Comparison of ENCODE assay signal across 16 mouse cellular contexts in genomic region chr5:131801924-131802323, GRCm38 (mm10).
DNase-seq lines count a peak whose midpoint lies in the region; ATAC-seq and TF ChIP-seq lines count a peak whose summit lies in the region.
"Had no signal": no experiment of that assay in that cellular context is flagged by ENCODE, and none has a peak within 500 bp of the region (broad histone marks: within the 10 kb centered on the region; RNA-seq: fewer than 3 reads in every experiment).

No protein-coding gene starts in this region.

- H3K4me3 ChIP-seq in limb, embryonic 12.5 days (replicated peaks) = no peak overlapping the region
- H3K4me3 ChIP-seq in limb, embryonic 10.5 days = no peak overlapping the region
- H3K4me3 ChIP-seq in forebrain, postnatal 0 days (ENCODE audit: low read depth, low read length) = no peak overlapping the region
- no peak overlapping the region for H3K4me3 ChIP-seq in hindbrain, embryonic 16.5 days (ENCODE audit: low read length)
- H3K4me3 ChIP-seq in neural tube, embryonic 14.5 days (ENCODE audit: low read depth, low read length) = no peak overlapping the region
- H3K4me3 ChIP-seq: lung, embryonic 15.5 days; myocyte had no signal

- no peaks in the 10 kb centered on the region for H3K27me3 ChIP-seq in limb, embryonic 12.5 days
- H3K27me3 ChIP-seq in limb, embryonic 10.5 days (ENCODE audit: low read depth, poor library complexity, severe bottlenecking) = peaks cover 11% of the 10 kb centered on the region
- no peaks in the 10 kb centered on the region for H3K27me3 ChIP-seq in forebrain, postnatal 0 days (ENCODE audit: insufficient read depth, low read length)
- H3K27me3 ChIP-seq in hindbrain, embryonic 16.5 days (replicated peaks; ENCODE audit: control insufficient read depth, insufficient read depth, low read length) = no peaks in the 10 kb centered on the region; the same call in 1 of the 2 replicates
- no peaks in the 10 kb centered on the region for H3K27me3 ChIP-seq in neural tube, embryonic 14.5 days (ENCODE audit: control insufficient read depth, insufficient read depth, low read length)
- H3K27me3 ChIP-seq: lung, embryonic 15.5 days had no signal

- 63% methylated on average over 6 of the region's 6 CpGs for WGBS in limb, embryonic 12.5 days
- 74% methylated on average over 6 of the region's 6 CpGs for WGBS in limb, embryonic 10.5 days
- 28% methylated on average over 6 of the region's 6 CpGs for WGBS in forebrain, postnatal 0 days
- 34% methylated on average over 6 of the region's 6 CpGs for WGBS in hindbrain, embryonic 16.5 days
- WGBS in neural tube, embryonic 14.5 days = 33% methylated on average over 6 of the region's 6 CpGs

- 0 out of 2 replicates have a peak overlapping the region, but pooled peaks have one; percentile 29 for H3K27ac ChIP-seq in limb, embryonic 12.5 days
- H3K27ac ChIP-seq in limb, embryonic 10.5 days = no peak overlapping the region
- H3K27ac ChIP-seq in forebrain, postnatal 0 days (ENCODE audit: low read depth, low read length) = peak overlapping the region; percentile 36; the same call in 1 of the 2 replicates
- peak overlapping the region; percentile 2; the same call in 1 of the 2 replicates for H3K27ac ChIP-seq in hindbrain, embryonic 16.5 days (ENCODE audit: low read depth, low read length)
- peak overlapping the region; percentile 22; the same call in 1 of the 2 replicates for H3K27ac ChIP-seq in neural tube, embryonic 14.5 days (ENCODE audit: low read depth, low read length)
- H3K27ac ChIP-seq: lung, embryonic 15.5 days had no signal

- TF ChIP-seq CTCF in forebrain, postnatal 0 days (IDR thresholded peaks at IDR 0.05; ENCODE audit: low read depth) = no peak

- no peaks in the 10 kb centered on the region for H3K9me3 ChIP-seq in limb, embryonic 12.5 days
- no peaks in the 10 kb centered on the region for H3K9me3 ChIP-seq in limb, embryonic 10.5 days (replicated peaks)
- H3K9me3 ChIP-seq in forebrain, postnatal 0 days (ENCODE audit: low read length) = no peaks in the 10 kb centered on the region
- no peaks in the 10 kb centered on the region for H3K9me3 ChIP-seq in hindbrain, embryonic 16.5 days (ENCODE audit: control insufficient read depth, low read length)
- H3K9me3 ChIP-seq in neural tube, embryonic 14.5 days (ENCODE audit: control insufficient read depth, low read length) = no peaks in the 10 kb centered on the region
- H3K9me3 ChIP-seq: lung, embryonic 15.5 days had no signal

- H3K36me3 ChIP-seq in limb, embryonic 12.5 days = no peaks in the 10 kb centered on the region
- no peaks in the 10 kb centered on the region for H3K36me3 ChIP-seq in limb, embryonic 10.5 days
- no peaks in the 10 kb centered on the region for H3K36me3 ChIP-seq in forebrain, postnatal 0 days (ENCODE audit: insufficient read depth)
- H3K36me3 ChIP-seq in hindbrain, embryonic 16.5 days (ENCODE audit: control insufficient read depth, insufficient read depth, low read length) = no peaks in the 10 kb centered on the region
- H3K36me3 ChIP-seq in neural tube, embryonic 14.5 days (ENCODE audit: control insufficient read depth, insufficient read depth, low read length) = no peaks in the 10 kb centered on the region
- H3K36me3 ChIP-seq: G1E; lung, embryonic 15.5 days had no signal

- DNase-seq in limb, embryonic 10.5 days (ENCODE audit: low spot score) = no peak
- DNase-seq in forebrain, postnatal 0 days = no peak
- DNase-seq in heart, adult 11 months = no peak
- no peak for DNase-seq in testis, postnatal 14 days (ENCODE audit: low spot score)
- DNase-seq: adrenal gland, adult 8-10 months; cerebellum, adult 8-10 months; gastrocnemius, postnatal 25 days; kidney, adult 18-20 months had no signal

- no peak overlapping the region for H3K9ac ChIP-seq in limb, embryonic 12.5 days (replicated peaks)
- H3K9ac ChIP-seq in forebrain, postnatal 0 days = no peak overlapping the region
- no peak overlapping the region for H3K9ac ChIP-seq in hindbrain, embryonic 16.5 days (ENCODE audit: low read depth, low read length)
- no peak overlapping the region for H3K9ac ChIP-seq in neural tube, embryonic 14.5 days (replicated peaks; ENCODE audit: low read depth, low read length)
- H3K9ac ChIP-seq: lung, embryonic 15.5 days had no signal

- H3K4me1 ChIP-seq in limb, embryonic 12.5 days (replicated peaks) = peaks cover 32% of the 10 kb centered on the region
- H3K4me1 ChIP-seq in limb, embryonic 10.5 days = peaks cover 29% of the 10 kb centered on the region
- peaks cover 26% of the 10 kb centered on the region for H3K4me1 ChIP-seq in forebrain, postnatal 0 days (ENCODE audit: insufficient read depth)
- H3K4me1 ChIP-seq in hindbrain, embryonic 16.5 days (ENCODE audit: control insufficient read depth, insufficient read depth, low read depth, low read length) = peaks cover 26% of the 10 kb centered on the region
- peaks cover 18% of the 10 kb centered on the region for H3K4me1 ChIP-seq in neural tube, embryonic 14.5 days (ENCODE audit: control insufficient read depth, insufficient read depth, low read length)

- ATAC-seq in limb, embryonic 12.5 days (ENCODE audit: insufficient number of reproducible peaks, insufficient read depth, low FRiP score, low TSS enrichment, low read depth) = no peak
- 0 out of 2 replicates have a peak, but pooled peaks have one; percentile 12 for ATAC-seq in forebrain, postnatal 0 days
- ATAC-seq in hindbrain, embryonic 16.5 days = peak; percentile 70
- peak; percentile 60; the same call in 1 of the 2 replicates for ATAC-seq in neural tube, embryonic 14.5 days (ENCODE audit: low read depth)

- no peak overlapping the region for H3K4me2 ChIP-seq in limb, embryonic 12.5 days
- no peak overlapping the region for H3K4me2 ChIP-seq in forebrain, postnatal 0 days (ENCODE audit: low read depth)
- H3K4me2 ChIP-seq in hindbrain, embryonic 16.5 days (ENCODE audit: low read length) = no peak overlapping the region
- H3K4me2 ChIP-seq in neural tube, embryonic 14.5 days (ENCODE audit: low read depth, low read length) = no peak overlapping the region
- H3K4me2 ChIP-seq: heart, embryonic 11.5 days; liver, embryonic 11.5 days; lung, embryonic 15.5 days had no signal
